Mouse (Mus musculus) frontal cortex, adult (tissue): ENCODE data around the gene Atg16l2.

Source experiments
- ATAC-seq: cut with Nextera tagmentation; 2 replicates; pipeline ENCODE4 v1.9.2; 2017; ENCODE audit warnings: mild to moderate bottlenecking, moderate library complexity, mixed read lengths; ENCODE audit not compliant: low TSS enrichment

Atg16l2 gene

DNA sequence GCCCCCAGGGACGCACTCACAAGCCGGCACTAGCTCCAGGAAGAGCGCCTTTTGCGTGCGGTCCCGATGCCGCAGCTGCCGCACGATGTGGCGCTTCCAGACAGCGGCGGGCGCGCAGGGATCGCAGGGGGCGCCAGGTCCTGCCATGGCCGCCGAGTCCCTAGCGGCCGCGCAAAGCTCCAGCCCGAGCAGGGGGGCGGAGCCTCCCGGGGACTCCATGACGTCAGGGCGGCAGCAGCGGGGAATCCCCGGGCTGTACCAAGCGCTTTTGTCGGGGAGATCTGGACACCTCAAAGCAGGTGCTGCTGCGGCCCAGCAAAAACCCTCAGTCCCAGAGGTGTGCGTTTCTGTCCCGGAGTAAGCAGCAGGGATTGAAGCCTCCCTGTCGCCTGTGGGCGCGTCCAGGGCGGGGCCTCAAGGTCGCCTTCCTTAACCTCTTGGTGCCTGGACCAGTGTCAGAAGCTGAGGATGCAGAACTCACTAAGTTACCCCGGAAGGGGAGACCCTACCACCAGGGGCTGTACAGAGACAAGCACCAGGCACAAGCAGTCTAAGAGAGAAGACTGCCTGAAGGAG, at the start of gene Atg16l2:
Gene Atg16l2 (minus strand): TSS at position 371 of the 576 bp plus-strand sequence.
- peak; percentile 88 for ATAC-seq

DNA sequence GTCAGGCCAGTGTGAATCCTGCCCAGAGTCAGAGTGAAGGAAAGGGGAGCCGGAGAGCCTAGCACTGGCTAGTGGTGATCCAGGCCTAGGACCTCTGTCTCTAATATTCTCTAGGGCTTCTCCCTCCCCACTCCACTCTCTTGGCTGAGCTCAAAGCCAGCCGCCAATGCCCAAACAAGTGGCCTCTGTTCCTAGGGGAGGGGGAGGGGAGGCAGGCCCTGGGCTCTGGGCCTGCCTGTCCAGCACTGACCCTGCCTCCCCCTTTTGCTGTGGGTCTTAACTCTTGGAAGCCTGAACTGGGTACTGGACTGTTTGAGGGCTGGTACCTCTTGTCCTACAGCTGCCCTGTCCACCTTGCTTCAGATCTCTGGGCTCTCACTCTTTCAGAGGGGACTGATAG, 47.8 kb upstream of the Atg16l2 start:
- peak; percentile 64 for ATAC-seq

GRCm38 (mm10) chr7:101348312-101348711, 46.3 kb upstream of the Atg16l2 start:
- no peak for ATAC-seq

DNA sequence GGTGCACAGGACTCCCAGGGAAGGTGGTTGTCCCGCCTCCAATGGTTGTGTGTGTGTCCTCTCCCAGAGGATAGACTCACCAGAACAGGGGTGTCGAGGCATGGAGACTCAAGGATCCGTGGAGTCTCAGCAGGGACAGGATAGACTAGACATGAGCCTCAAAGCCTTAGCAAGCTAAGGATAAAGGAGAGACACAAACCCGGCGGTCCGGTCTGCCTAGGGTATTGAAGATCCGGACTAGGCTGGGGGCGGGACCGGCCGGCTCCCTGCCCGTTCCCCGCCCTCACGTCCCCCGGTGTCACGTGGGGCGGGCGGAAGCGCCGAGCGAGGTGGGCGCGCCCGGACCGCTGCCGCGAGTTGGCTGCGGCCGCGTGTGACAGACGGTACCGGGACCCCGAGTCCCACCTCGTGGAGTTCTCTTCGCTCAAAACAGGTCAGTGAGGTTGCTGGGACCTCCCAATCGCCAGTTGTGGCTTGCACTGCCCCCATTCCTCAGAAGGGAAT, 45.8 kb upstream of the Atg16l2 start, which contains the start of gene Arap1:
Gene Arap1 (plus strand): TSS at position 301 of the 504 bp plus-strand sequence.
- peak; percentile 38 for ATAC-seq

- no peak for ATAC-seq
Observed at GRCm38 (mm10) chr7:101346991-101347390, 44.9 kb upstream of the Atg16l2 start.

- no peak for ATAC-seq
Observed at GRCm38 (mm10) chr7:101344892-101345291, 42.8 kb upstream of the Atg16l2 start.

- ATAC-seq: no peak
Observed at GRCm38 (mm10) chr7:101343135-101343534, 41.1 kb upstream of the Atg16l2 start.

- ATAC-seq: peak; percentile 23; the same call in 1 of the 2 replicates
Observed at GRCm38 (mm10) chr7:101341405-101341804, 39.4 kb upstream of the Atg16l2 start.

GRCm38 (mm10) chr7:101337401-101337800, 35.4 kb upstream of the Atg16l2 start:
- no peak for ATAC-seq

- no peak for ATAC-seq
Observed at GRCm38 (mm10) chr7:101336686-101337085, 34.6 kb upstream of the Atg16l2 start.

DNA sequence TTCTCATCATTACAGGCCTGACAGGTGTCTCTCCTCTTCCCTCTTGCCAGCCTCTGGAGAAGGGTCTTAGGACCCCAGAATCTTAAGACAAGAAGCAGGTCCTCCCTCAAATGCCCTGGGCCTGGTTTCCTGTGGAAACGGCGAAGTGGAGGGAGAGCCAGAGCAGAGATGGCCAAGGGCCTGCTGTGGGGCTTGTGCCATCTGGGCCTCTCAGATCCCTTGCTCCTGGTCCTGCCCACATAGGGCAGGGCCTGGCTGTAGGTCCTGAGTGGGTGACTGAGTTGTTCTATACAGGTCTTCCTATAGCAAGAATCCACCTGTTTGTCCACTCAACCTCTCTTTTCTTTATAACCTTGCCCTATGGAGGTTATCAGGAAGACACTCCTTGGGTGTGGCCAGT, 33.2 kb upstream of the Atg16l2 start:
- no peak for ATAC-seq

- no peak for ATAC-seq
Observed at GRCm38 (mm10) chr7:101332045-101332831, 30.2 kb upstream of the Atg16l2 start.

DNA sequence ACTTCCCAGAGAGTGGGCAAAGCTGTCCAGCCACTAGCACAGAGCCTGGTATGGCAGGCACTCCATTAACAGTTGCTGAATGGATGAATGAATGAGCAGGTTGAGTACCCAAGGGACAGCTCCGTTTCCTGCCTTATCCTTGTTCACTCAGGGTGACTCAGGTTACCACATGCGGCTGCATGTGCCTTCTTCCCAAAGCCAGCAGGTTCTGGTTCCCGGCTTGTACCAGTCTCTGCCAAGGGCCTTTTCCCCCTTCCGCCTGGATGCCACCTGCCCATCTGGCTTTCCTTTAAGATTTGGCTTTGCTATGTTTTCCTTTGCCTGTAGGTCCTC, 28.8 kb upstream of the Atg16l2 start:
- no peak for ATAC-seq

GRCm38 (mm10) chr7:101330074-101330840, 28.2 kb upstream of the Atg16l2 start:
- no peak for ATAC-seq

DNA sequence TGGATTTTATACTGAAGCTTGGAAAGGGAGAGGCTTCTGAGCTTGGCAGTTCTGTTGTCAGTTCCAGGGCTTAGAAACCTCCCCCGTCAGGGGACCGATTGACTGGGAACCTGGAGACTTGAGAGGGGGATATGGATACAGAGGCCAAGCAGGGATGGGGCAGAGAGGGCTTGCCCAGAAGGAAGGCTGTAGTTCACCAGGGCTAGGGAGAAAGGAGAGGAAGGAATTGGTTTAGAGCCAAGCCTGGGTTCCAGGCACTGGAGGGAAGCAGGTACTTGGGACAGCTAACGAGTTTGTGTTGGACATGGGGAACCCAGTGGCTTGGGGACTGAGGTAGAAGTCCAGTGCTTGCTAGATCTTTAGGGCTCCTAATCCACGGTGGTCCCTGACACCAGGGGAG, 27.6 kb upstream of the Atg16l2 start:
- ATAC-seq: no peak

DNA sequence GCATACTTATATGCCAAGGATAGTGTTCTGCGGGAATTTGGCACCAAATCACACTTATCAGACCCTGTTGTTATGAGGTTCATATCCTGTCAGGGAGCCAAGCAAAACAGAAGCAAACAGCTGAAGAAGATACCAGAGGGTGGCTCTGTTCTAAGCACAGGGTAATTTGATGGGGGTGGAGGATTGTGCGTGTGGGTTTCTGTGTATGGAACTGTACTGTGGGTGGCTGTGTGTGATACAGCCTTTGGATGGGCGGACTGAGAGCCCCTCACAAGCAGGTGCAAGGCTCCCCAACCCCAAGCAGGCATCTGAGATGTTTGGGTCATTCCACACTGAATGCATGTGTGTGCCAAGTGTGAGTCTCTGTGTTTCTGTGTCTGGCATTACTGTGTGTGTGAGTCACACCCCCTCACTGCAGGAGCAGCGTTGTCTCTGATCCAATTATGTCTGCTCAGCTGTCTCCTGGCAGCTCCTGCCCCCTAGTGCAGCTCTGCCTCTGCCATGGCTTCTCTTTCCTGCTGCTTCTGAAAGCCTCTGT, 26.6 kb upstream of the Atg16l2 start:
- ATAC-seq: peak; percentile 88

- ATAC-seq: no peak
Observed at GRCm38 (mm10) chr7:101327786-101328185, 25.7 kb upstream of the Atg16l2 start.

- no peak for ATAC-seq
Observed at GRCm38 (mm10) chr7:101327263-101327662, 25.2 kb upstream of the Atg16l2 start.

GRCm38 (mm10) chr7:101326006-101326405, 24.0 kb upstream of the Atg16l2 start:
- ATAC-seq: no peak

GRCm38 (mm10) chr7:101324142-101324962, 22.3 kb upstream of the Atg16l2 start:
- ATAC-seq: no peak

DNA sequence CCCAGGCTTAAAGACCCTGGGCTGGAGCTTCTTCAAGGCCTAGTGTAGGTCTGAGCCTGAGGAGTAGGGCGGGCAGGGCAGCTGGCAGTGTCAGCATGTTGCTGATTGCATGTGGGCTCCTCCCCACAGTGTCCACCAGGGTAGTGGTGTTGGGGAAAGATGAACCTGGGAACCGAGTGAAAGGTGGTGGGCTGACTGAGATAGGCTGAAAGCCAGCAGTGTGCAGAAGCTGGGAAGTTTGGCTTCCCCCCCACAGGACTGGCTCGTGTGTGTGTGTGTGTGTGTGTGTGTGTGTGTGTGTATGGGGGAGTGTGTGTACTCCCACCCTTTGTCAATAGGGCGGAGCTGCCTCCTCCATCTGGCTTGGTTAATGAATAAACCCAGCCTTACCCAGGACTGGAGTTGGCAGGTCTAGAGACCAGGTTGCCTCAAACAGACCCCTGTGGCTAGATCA, 21.1 kb upstream of the Atg16l2 start:
- ATAC-seq: no peak
